In the genomic region with DNA sequence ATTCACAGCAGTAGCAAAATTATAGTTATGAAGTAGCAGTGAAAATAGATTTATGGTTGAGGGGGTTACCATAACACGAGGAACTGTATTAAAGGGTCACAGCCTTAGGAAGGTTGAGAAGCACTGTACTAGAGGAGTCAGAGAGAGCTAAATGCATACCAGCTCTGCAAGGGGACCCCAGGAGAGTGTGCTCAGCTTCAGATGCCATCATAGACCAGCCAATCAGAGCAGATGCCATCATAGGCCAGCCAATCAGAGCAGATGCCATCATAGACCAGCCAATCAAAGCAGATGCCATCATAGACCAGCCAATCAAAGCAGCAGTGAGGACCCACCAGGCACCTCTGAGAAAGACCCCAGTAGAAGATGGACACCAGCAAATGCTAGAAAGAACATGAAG, we compare ENCODE assay signal across 28 mouse cellular contexts.
DNase-seq lines count a peak whose midpoint lies in the region; ATAC-seq and TF ChIP-seq lines count a peak whose summit lies in the region.
"Had no signal": no experiment of that assay in that cellular context is flagged by ENCODE, and none has a peak within 500 bp of the region (broad histone marks: within the 10 kb centered on the region; RNA-seq: fewer than 3 reads in every experiment).

No protein-coding gene starts in this region.

- no peak for DNase-seq in gastrocnemius, adult 2 months
- no peak for DNase-seq in gastrocnemius, postnatal 36 days
- DNase-seq in kidney, postnatal 4 days, result no peak
- no peak for DNase-seq in layer of hippocampus, adult 8-10 months (ENCODE audit: low spot score in 2 of 2)
- DNase-seq: adrenal gland, postnatal 10 days; cerebellum, adult 8-10 months; cerebellum, postnatal 25 days; gastrocnemius, postnatal 10 days; heart, postnatal 14 days; kidney, adult 9 months; lung, embryonic 14.5 days; lung, postnatal 14 days; right cerebral cortex, postnatal 4 days; thymus, adult 18-20 months; thymus, postnatal 36 days had no signal

- no peak overlapping the region for H3K4me3 ChIP-seq in gastrocnemius, adult 2 months
- no peak overlapping the region for H3K4me3 ChIP-seq in kidney, embryonic 15.5 days (replicated peaks)
- H3K4me3 ChIP-seq in embryonic facial prominence, embryonic 15.5 days (replicated peaks), result no peak overlapping the region
- no peak overlapping the region for H3K4me3 ChIP-seq in neural tube, embryonic 14.5 days (ENCODE audit: low read depth, low read length)
- H3K4me3 ChIP-seq: forebrain, embryonic 10.5 days; hindbrain, embryonic 15.5 days; intestine, embryonic 15.5 days; left cerebral cortex, adult 2 months; limb, embryonic 12.5 days; liver, embryonic 15.5 days; midbrain, embryonic 12.5 days had no signal

- no peak for ATAC-seq in kidney, embryonic 15.5 days (replicated peaks; ENCODE audit: low FRiP score)
- ATAC-seq in embryonic facial prominence, embryonic 15.5 days (ENCODE audit: insufficient number of reproducible peaks, low FRiP score, low TSS enrichment, low read depth), result no peak
- 0 out of 2 replicates have a peak, but pooled peaks have one; percentile 22 for ATAC-seq in neural tube, embryonic 14.5 days (ENCODE audit: low read depth)
- ATAC-seq: forebrain, embryonic 16.5 days; intestine, embryonic 15.5 days; Patski had no signal

- no peaks in the 10 kb centered on the region for H3K27me3 ChIP-seq in kidney, embryonic 15.5 days
- no peaks in the 10 kb centered on the region for H3K27me3 ChIP-seq in embryonic facial prominence, embryonic 15.5 days
- H3K27me3 ChIP-seq in neural tube, embryonic 14.5 days (ENCODE audit: control insufficient read depth, insufficient read depth, low read length), result no peaks in the 10 kb centered on the region
- H3K27me3 ChIP-seq: hindbrain, embryonic 15.5 days; intestine, embryonic 15.5 days; limb, embryonic 12.5 days; liver, embryonic 15.5 days; midbrain, embryonic 12.5 days; Patski had no signal

- intact Hi-C loops in gastrocnemius, adult 2 months (cut with DNase I), result no loop called here
- intact Hi-C loops in gastrocnemius, postnatal 36 days (cut with DNase I), result no loop called here

- 19% methylated on average over 1 of the region's 1 CpGs for WGBS in kidney, embryonic 15.5 days
- 87% methylated on average over 1 of the region's 1 CpGs for WGBS in embryonic facial prominence, embryonic 15.5 days
- 81% methylated on average over 1 of the region's 1 CpGs for WGBS in neural tube, embryonic 14.5 days

- H3K27ac ChIP-seq in gastrocnemius, adult 2 months, result peak overlapping the region; percentile 90; the same call in 1 of the 2 replicates
- peak overlapping the region; percentile 81 for H3K27ac ChIP-seq in kidney, embryonic 15.5 days
- H3K27ac ChIP-seq in embryonic facial prominence, embryonic 15.5 days (replicated peaks), result peak overlapping the region; percentile 66
- no peak overlapping the region for H3K27ac ChIP-seq in neural tube, embryonic 14.5 days (ENCODE audit: low read depth, low read length)
- H3K27ac ChIP-seq: hindbrain, embryonic 15.5 days; intestine, embryonic 15.5 days; left cerebral cortex, adult 2 months; limb, embryonic 12.5 days; liver, embryonic 15.5 days; midbrain, embryonic 12.5 days; stomach, postnatal 0 days had no signal

- no peak overlapping the region for H3K4me2 ChIP-seq in kidney, embryonic 15.5 days
- no peak overlapping the region for H3K4me2 ChIP-seq in embryonic facial prominence, embryonic 15.5 days (replicated peaks)
- H3K4me2 ChIP-seq in neural tube, embryonic 14.5 days (ENCODE audit: low read depth, low read length), result no peak overlapping the region
- H3K4me2 ChIP-seq: hindbrain, embryonic 15.5 days; intestine, embryonic 15.5 days; limb, embryonic 12.5 days; liver, embryonic 15.5 days; lung, embryonic 14.5 days; midbrain, embryonic 12.5 days had no signal

- H3K9ac ChIP-seq in kidney, embryonic 15.5 days, result no peak overlapping the region
- H3K9ac ChIP-seq in embryonic facial prominence, embryonic 15.5 days, result no peak overlapping the region
- H3K9ac ChIP-seq in neural tube, embryonic 14.5 days (replicated peaks; ENCODE audit: low read depth, low read length), result no peak overlapping the region
- H3K9ac ChIP-seq: hindbrain, embryonic 15.5 days; intestine, embryonic 15.5 days; limb, embryonic 12.5 days; liver, embryonic 15.5 days; lung, embryonic 14.5 days; midbrain, embryonic 12.5 days had no signal

- H3K36me3 ChIP-seq in kidney, embryonic 15.5 days, result no peaks in the 10 kb centered on the region
- no peaks in the 10 kb centered on the region for H3K36me3 ChIP-seq in embryonic facial prominence, embryonic 15.5 days
- no peaks in the 10 kb centered on the region for H3K36me3 ChIP-seq in neural tube, embryonic 14.5 days (ENCODE audit: control insufficient read depth, insufficient read depth, low read length)
- H3K36me3 ChIP-seq: forebrain, embryonic 10.5 days; hindbrain, embryonic 15.5 days; intestine, embryonic 15.5 days; liver, embryonic 15.5 days; midbrain, embryonic 12.5 days had no signal

- no peaks in the 10 kb centered on the region for H3K9me3 ChIP-seq in kidney, embryonic 15.5 days (replicated peaks)
- H3K9me3 ChIP-seq in embryonic facial prominence, embryonic 15.5 days (replicated peaks), result no peaks in the 10 kb centered on the region
- no peaks in the 10 kb centered on the region for H3K9me3 ChIP-seq in neural tube, embryonic 14.5 days (ENCODE audit: control insufficient read depth, low read length)
- H3K9me3 ChIP-seq: forebrain, embryonic 10.5 days; hindbrain, embryonic 15.5 days; intestine, embryonic 15.5 days; limb, embryonic 12.5 days; liver, embryonic 15.5 days; midbrain, embryonic 12.5 days had no signal

- TF ChIP-seq CTCF in gastrocnemius, adult 2 months (IDR thresholded peaks at IDR 0.05), result no peak

- peaks cover 74% of the 10 kb centered on the region for H3K4me1 ChIP-seq in kidney, embryonic 15.5 days
- H3K4me1 ChIP-seq in embryonic facial prominence, embryonic 15.5 days, result peaks cover 48% of the 10 kb centered on the region
- H3K4me1 ChIP-seq in neural tube, embryonic 14.5 days (ENCODE audit: control insufficient read depth, insufficient read depth, low read length), result 0 out of 2 replicates have a peak, but pooled peaks cover 2% of the 10 kb centered on the region
